Comparison of ENCODE assay signal across 14 mouse cellular contexts in the genomic region with DNA sequence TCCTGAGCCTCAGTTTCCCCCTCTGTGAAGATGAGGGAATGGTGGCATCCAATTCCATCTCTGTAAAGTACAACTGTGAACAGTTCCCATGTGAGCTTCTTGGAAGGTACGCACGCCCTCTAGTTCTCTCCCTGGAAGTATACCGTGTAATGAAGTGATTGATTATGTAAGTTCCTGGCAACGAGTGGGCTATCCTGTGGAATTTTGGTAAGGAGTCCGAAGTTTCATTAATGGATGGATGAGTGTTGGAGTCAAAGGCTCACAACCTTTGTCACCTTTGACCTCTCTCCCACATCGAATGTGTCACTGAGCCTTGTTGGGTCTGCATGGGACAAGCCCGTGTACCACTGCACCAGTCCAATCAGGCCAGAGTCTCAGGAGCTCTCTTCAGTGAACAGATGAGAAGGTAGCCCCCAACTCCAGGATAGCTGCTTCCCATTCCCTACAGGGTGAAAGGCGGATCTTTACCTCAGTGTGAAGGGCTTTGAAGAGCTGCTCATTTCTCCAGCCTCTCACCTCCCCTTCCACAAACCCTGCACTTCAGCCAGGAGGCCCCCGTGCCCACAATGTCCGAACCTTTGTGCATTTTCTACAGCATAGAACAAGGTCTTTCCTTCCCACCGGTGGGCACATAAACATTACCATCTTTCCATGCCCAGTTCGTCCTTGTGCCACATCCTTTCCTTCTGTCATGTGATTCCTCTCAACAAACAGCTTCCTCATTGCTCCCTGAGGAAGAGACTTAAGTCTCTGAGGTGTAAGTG.
A peak's percentile ranks its signal among the peaks of the same experiment; 100 is the strongest.
DNase-seq lines count a peak whose midpoint lies in the region; ATAC-seq and TF ChIP-seq lines count a peak whose summit lies in the region.
"Had no signal": no experiment of that assay in that cellular context is flagged by ENCODE, and none has a peak within 500 bp of the region (broad histone marks: within the 10 kb centered on the region; RNA-seq: fewer than 3 reads in every experiment).

No protein-coding gene starts in this region.

- peaks cover 5% of the 10 kb centered on the region; the same call in 1 of the 2 replicates for H3K4me1 ChIP-seq in forebrain, postnatal 0 days (ENCODE audit: insufficient read depth)
- peaks cover 36% of the 10 kb centered on the region for H3K4me1 ChIP-seq in midbrain, embryonic 13.5 days (replicated peaks)

- H3K4me2 ChIP-seq in forebrain, postnatal 0 days (ENCODE audit: low read depth) = peak overlapping the region; percentile 30; the same call in 1 of the 2 replicates
- H3K4me2 ChIP-seq in midbrain, embryonic 13.5 days (replicated peaks) = peak overlapping the region; percentile 43

- H3K27ac ChIP-seq in forebrain, postnatal 0 days (ENCODE audit: low read depth, low read length) = no peak overlapping the region; the same call in 1 of the 2 replicates
- peak overlapping the region; percentile 74 for H3K27ac ChIP-seq in midbrain, embryonic 13.5 days

- no peaks in the 10 kb centered on the region for H3K27me3 ChIP-seq in forebrain, postnatal 0 days (ENCODE audit: insufficient read depth, low read length)
- H3K27me3 ChIP-seq in midbrain, embryonic 13.5 days = peaks cover 17% of the 10 kb centered on the region; the same call in 1 of the 2 replicates

- peak; percentile 67; the same call in 1 of the 2 replicates for ATAC-seq in forebrain, postnatal 0 days
- ATAC-seq in midbrain, embryonic 13.5 days = peak; percentile 62
- ATAC-seq in megakaryocyte, adult 5-6 weeks (ENCODE audit: poor library complexity, severe bottlenecking) = no peak
- no peak for ATAC-seq in granulocyte monocyte progenitor cell, adult 5-6 weeks (replicated peaks; ENCODE audit: poor library complexity, severe bottlenecking)
- ATAC-seq: CD4-positive, CD25-positive, alpha-beta regulatory T cell, adult 4 months; Patski had no signal

- DNase-seq in R1 (ENCODE audit: low read depth, low spot score) = peak; percentile 15
- peak; percentile 45 for DNase-seq in embryo, embryonic 11 days
- DNase-seq in forebrain, postnatal 0 days = no peak
- DNase-seq in adrenal gland, postnatal 36 days = no peak
- DNase-seq in layer of hippocampus, adult 18-20 months (ENCODE audit: low spot score in 2 of 2) = no peak
- DNase-seq: adrenal gland, postnatal 25 days; cerebellum, adult 9-11 months; gastrocnemius, postnatal 10 days; kidney, adult 11 months had no signal

- H3K36me3 ChIP-seq in forebrain, postnatal 0 days (ENCODE audit: insufficient read depth) = no peaks in the 10 kb centered on the region
- no peaks in the 10 kb centered on the region for H3K36me3 ChIP-seq in midbrain, embryonic 13.5 days

- TF ChIP-seq CTCF in forebrain, postnatal 0 days (IDR thresholded peaks at IDR 0.05; ENCODE audit: low read depth) = no peak; the same call in 1 of the 2 replicates

- WGBS in forebrain, postnatal 0 days = 30% methylated on average over 12 of the region's 12 CpGs
- 15% methylated on average over 12 of the region's 12 CpGs for WGBS in midbrain, embryonic 13.5 days

- no peaks in the 10 kb centered on the region for H3K9me3 ChIP-seq in forebrain, postnatal 0 days (ENCODE audit: low read length)
- H3K9me3 ChIP-seq in midbrain, embryonic 13.5 days = no peaks in the 10 kb centered on the region

- H3K9ac ChIP-seq in forebrain, postnatal 0 days = 0 out of 2 replicates have a peak overlapping the region, but pooled peaks have one; percentile 2
- no peak overlapping the region for H3K9ac ChIP-seq in midbrain, embryonic 13.5 days (replicated peaks)

- no peak overlapping the region for H3K4me3 ChIP-seq in forebrain, postnatal 0 days (ENCODE audit: low read depth, low read length)
- H3K4me3 ChIP-seq in midbrain, embryonic 13.5 days (replicated peaks) = no peak overlapping the region

Comparison
In these comparisons a context has a peak if more than half of its experiments do, and no peak if none do; other contexts are left out.
1. DNase-seq: peak in R1 (single experiment) and embryo, embryonic 11 days (single experiment); none in forebrain, postnatal 0 days (single experiment), adrenal gland, postnatal 36 days (0 of 2) and layer of hippocampus, adult 18-20 months (0 of 2).
2. ATAC-seq: peak in forebrain, postnatal 0 days (single experiment) and midbrain, embryonic 13.5 days (single experiment); none in megakaryocyte, adult 5-6 weeks (single experiment) and granulocyte monocyte progenitor cell, adult 5-6 weeks (single experiment).